Mouse (Mus musculus): ENCODE data around the gene Lmln. TPM values are rescaled to one million over a fixed set of nuclear protein-coding genes. Genes with fewer than 3 reads are reported as not detected.

Lmln gene
- polyA plus RNA-seq, 1 experiment = 10.8 TPM

- no peak for TF ChIP-seq CTCF (IDR thresholded peaks at IDR 0.05; ENCODE audit: control insufficient read depth, insufficient read depth, insufficient replicate concordance, low read depth, low read length)
- no peak for TF ChIP-seq POLR2A (IDR thresholded peaks at IDR 0.05; ENCODE audit: control insufficient read depth, low read depth, low read length)
- no peaks in the 10 kb centered on the region for H3K27me3 ChIP-seq (ENCODE audit: control insufficient read depth, insufficient read depth, low read length)
- no peaks in the 10 kb centered on the region; the same call in 1 of the 2 replicates for H3K36me3 ChIP-seq (ENCODE audit: control insufficient read depth, insufficient read depth, low read length)
- H3K4me1 ChIP-seq (ENCODE audit: control insufficient read depth, insufficient read depth, low read length) = no peaks in the 10 kb centered on the region
- H3K27ac ChIP-seq (ENCODE audit: control insufficient read depth, insufficient read depth, low read depth, low read length) = no peak overlapping the region
- no peak overlapping the region for H3K4me3 ChIP-seq (ENCODE audit: control insufficient read depth, low read depth, low read length)
Observed at GRCm38 (mm10) chr16:33021381-33021780, 40.9 kb upstream of the Lmln start.

- Histone ChIP-seq H3K4me1 (ENCODE audit: control insufficient read depth, insufficient read depth, low read length) (no peaks in the 10 kb centered on the region), H3K4me3 (ENCODE audit: control insufficient read depth, low read depth, low read length) (no peak overlapping the region), H3K36me3 (ENCODE audit: control insufficient read depth, insufficient read depth, low read length) (no peaks in the 10 kb centered on the region; the same call in 1 of the 2 replicates), H3K27me3 (ENCODE audit: control insufficient read depth, insufficient read depth, low read length) (no peaks in the 10 kb centered on the region), H3K27ac (ENCODE audit: control insufficient read depth, insufficient read depth, low read depth, low read length) (no peak overlapping the region)
- TF ChIP-seq POLR2A (IDR thresholded peaks at IDR 0.05; ENCODE audit: control insufficient read depth, low read depth, low read length) = no peak
- TF ChIP-seq CTCF (IDR thresholded peaks at IDR 0.05; ENCODE audit: control insufficient read depth, insufficient read depth, insufficient replicate concordance, low read depth, low read length) = peak; percentile 97
Observed at GRCm38 (mm10) chr16:33023750-33024149, 38.6 kb upstream of the Lmln start.

- H3K4me1 ChIP-seq (ENCODE audit: control insufficient read depth, insufficient read depth, low read length) = no peaks in the 10 kb centered on the region
- H3K27me3 ChIP-seq (ENCODE audit: control insufficient read depth, insufficient read depth, low read length) = no peaks in the 10 kb centered on the region
- H3K27ac ChIP-seq (ENCODE audit: control insufficient read depth, insufficient read depth, low read depth, low read length) = no peak overlapping the region
- no peak overlapping the region for H3K4me3 ChIP-seq (ENCODE audit: control insufficient read depth, low read depth, low read length)
- TF ChIP-seq CTCF (IDR thresholded peaks at IDR 0.05; ENCODE audit: control insufficient read depth, insufficient read depth, insufficient replicate concordance, low read depth, low read length) = no peak
- TF ChIP-seq POLR2A (IDR thresholded peaks at IDR 0.05; ENCODE audit: control insufficient read depth, low read depth, low read length) = no peak
- no peaks in the 10 kb centered on the region; the same call in 1 of the 2 replicates for H3K36me3 ChIP-seq (ENCODE audit: control insufficient read depth, insufficient read depth, low read length)
Observed at GRCm38 (mm10) chr16:33024456-33025104, 37.7 kb upstream of the Lmln start.

- H3K4me3 ChIP-seq (ENCODE audit: control insufficient read depth, low read depth, low read length) = no peak overlapping the region
- no peaks in the 10 kb centered on the region for H3K4me1 ChIP-seq (ENCODE audit: control insufficient read depth, insufficient read depth, low read length)
- no peaks in the 10 kb centered on the region for H3K36me3 ChIP-seq (ENCODE audit: control insufficient read depth, insufficient read depth, low read length)
- H3K27ac ChIP-seq (ENCODE audit: control insufficient read depth, insufficient read depth, low read depth, low read length) = no peak overlapping the region
- TF ChIP-seq CTCF (IDR thresholded peaks at IDR 0.05; ENCODE audit: control insufficient read depth, insufficient read depth, insufficient replicate concordance, low read depth, low read length) (no peak), POLR2A (IDR thresholded peaks at IDR 0.05; ENCODE audit: control insufficient read depth, low read depth, low read length) (no peak)
- no peaks in the 10 kb centered on the region for H3K27me3 ChIP-seq (ENCODE audit: control insufficient read depth, insufficient read depth, low read length)
Observed at GRCm38 (mm10) chr16:33026357-33026756, 36.0 kb upstream of the Lmln start.

GRCm38 (mm10) chr16:33036006-33036405, 26.3 kb upstream of the Lmln start:
- Histone ChIP-seq H3K27ac (ENCODE audit: control insufficient read depth, insufficient read depth, low read depth, low read length) (no peak overlapping the region), H3K36me3 (ENCODE audit: control insufficient read depth, insufficient read depth, low read length) (peaks cover 1% of the 10 kb centered on the region), H3K4me3 (ENCODE audit: control insufficient read depth, low read depth, low read length) (no peak overlapping the region), H3K4me1 (ENCODE audit: control insufficient read depth, insufficient read depth, low read length) (peaks cover 2% of the 10 kb centered on the region; the same call in 1 of the 2 replicates), H3K27me3 (ENCODE audit: control insufficient read depth, insufficient read depth, low read length) (no peaks in the 10 kb centered on the region)
- no peak for TF ChIP-seq CTCF (IDR thresholded peaks at IDR 0.05; ENCODE audit: control insufficient read depth, insufficient read depth, insufficient replicate concordance, low read depth, low read length)
- TF ChIP-seq POLR2A (IDR thresholded peaks at IDR 0.05; ENCODE audit: control insufficient read depth, low read depth, low read length) = no peak

- Histone ChIP-seq H3K36me3 (ENCODE audit: control insufficient read depth, insufficient read depth, low read length) (peaks cover 1% of the 10 kb centered on the region), H3K4me1 (ENCODE audit: control insufficient read depth, insufficient read depth, low read length) (no peaks in the 10 kb centered on the region), H3K4me3 (ENCODE audit: control insufficient read depth, low read depth, low read length) (no peak overlapping the region), H3K27me3 (ENCODE audit: control insufficient read depth, insufficient read depth, low read length) (no peaks in the 10 kb centered on the region), H3K27ac (ENCODE audit: control insufficient read depth, insufficient read depth, low read depth, low read length) (no peak overlapping the region)
- TF ChIP-seq POLR2A (IDR thresholded peaks at IDR 0.05; ENCODE audit: control insufficient read depth, low read depth, low read length) = no peak
- TF ChIP-seq CTCF (IDR thresholded peaks at IDR 0.05; ENCODE audit: control insufficient read depth, insufficient read depth, insufficient replicate concordance, low read depth, low read length) = no peak
Observed at GRCm38 (mm10) chr16:33042682-33043081, 19.6 kb upstream of the Lmln start.

GRCm38 (mm10) chr16:33043268-33043667, 19.1 kb upstream of the Lmln start:
- Histone ChIP-seq H3K27ac (ENCODE audit: control insufficient read depth, insufficient read depth, low read depth, low read length) (no peak overlapping the region), H3K4me3 (ENCODE audit: control insufficient read depth, low read depth, low read length) (no peak overlapping the region), H3K27me3 (ENCODE audit: control insufficient read depth, insufficient read depth, low read length) (no peaks in the 10 kb centered on the region), H3K36me3 (ENCODE audit: control insufficient read depth, insufficient read depth, low read length) (peaks cover 1% of the 10 kb centered on the region), H3K4me1 (ENCODE audit: control insufficient read depth, insufficient read depth, low read length) (no peaks in the 10 kb centered on the region)
- TF ChIP-seq CTCF (IDR thresholded peaks at IDR 0.05; ENCODE audit: control insufficient read depth, insufficient read depth, insufficient replicate concordance, low read depth, low read length) (no peak), POLR2A (IDR thresholded peaks at IDR 0.05; ENCODE audit: control insufficient read depth, low read depth, low read length) (no peak)

All from testis, adult 2 months (tissue).